In the genomic region with DNA sequence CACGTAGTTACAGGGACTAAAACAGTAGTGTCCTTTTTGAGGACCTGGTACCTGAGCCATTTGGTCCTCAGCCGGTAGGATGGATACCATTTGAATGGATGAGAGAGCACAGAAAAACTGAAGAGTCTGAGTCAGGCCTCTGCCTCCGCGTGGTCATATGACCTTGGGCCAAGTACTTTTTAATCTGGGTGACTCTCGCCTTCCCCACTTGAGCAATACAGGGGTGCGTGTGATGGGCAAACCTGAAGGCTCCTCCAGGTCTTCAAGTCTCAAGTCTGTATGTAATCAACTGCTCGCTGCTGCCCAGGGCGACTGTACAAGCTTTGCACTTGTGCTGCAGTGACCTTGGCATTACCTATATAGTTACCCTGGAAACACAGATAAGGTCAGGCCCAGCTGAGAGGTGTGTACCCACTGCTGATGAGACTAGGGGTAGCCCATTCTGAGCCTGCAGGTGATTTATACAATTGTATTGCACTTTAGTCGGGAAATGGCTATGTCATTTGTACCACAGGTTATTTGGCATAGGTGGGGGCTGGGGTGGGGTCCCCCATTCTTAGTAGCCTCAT, we compare ENCODE assay signal across 10 mouse cellular contexts.
DNase-seq lines count a peak whose midpoint lies in the region; ATAC-seq and TF ChIP-seq lines count a peak whose summit lies in the region.
"Had no signal": no experiment of that assay in that cellular context is flagged by ENCODE, and none has a peak within 500 bp of the region (broad histone marks: within the 10 kb centered on the region; RNA-seq: fewer than 3 reads in every experiment).

No protein-coding gene starts in this region.

- no peak overlapping the region for H3K4me2 ChIP-seq in heart, embryonic 12.5 days
- H3K4me2 ChIP-seq in neural tube, embryonic 13.5 days: no peak overlapping the region
- no peak overlapping the region for H3K4me2 ChIP-seq in intestine, embryonic 16.5 days (ENCODE audit: low read depth, low read length)
- H3K4me2 ChIP-seq in stomach, postnatal 0 days (replicated peaks; ENCODE audit: low read depth): no peak overlapping the region

- peaks cover 16% of the 10 kb centered on the region for H3K4me1 ChIP-seq in heart, embryonic 12.5 days (replicated peaks)
- peaks cover 24% of the 10 kb centered on the region for H3K4me1 ChIP-seq in neural tube, embryonic 13.5 days (replicated peaks)
- H3K4me1 ChIP-seq in intestine, embryonic 16.5 days (ENCODE audit: control insufficient read depth, insufficient read depth, low read length): no peaks in the 10 kb centered on the region
- no peaks in the 10 kb centered on the region for H3K4me1 ChIP-seq in stomach, postnatal 0 days (replicated peaks; ENCODE audit: control insufficient read depth, insufficient read depth)

- H3K4me3 ChIP-seq in heart, embryonic 12.5 days: no peak overlapping the region
- no peak overlapping the region for H3K4me3 ChIP-seq in neural tube, embryonic 13.5 days
- H3K4me3 ChIP-seq in intestine, embryonic 16.5 days (ENCODE audit: low read length): no peak overlapping the region
- H3K4me3 ChIP-seq in stomach, postnatal 0 days (ENCODE audit: low read depth, low read length): no peak overlapping the region

- H3K9ac ChIP-seq in heart, embryonic 12.5 days: no peak overlapping the region
- peak overlapping the region; percentile 22; the same call in 1 of the 2 replicates for H3K9ac ChIP-seq in neural tube, embryonic 13.5 days
- H3K9ac ChIP-seq in intestine, embryonic 16.5 days (ENCODE audit: low read depth, low read length): no peak overlapping the region
- H3K9ac ChIP-seq in stomach, postnatal 0 days (ENCODE audit: low read length): no peak overlapping the region
- H3K9ac ChIP-seq: liver, embryonic 14.5 days had no signal

- 61% methylated on average over 9 of the region's 9 CpGs for WGBS in heart, embryonic 12.5 days
- WGBS in neural tube, embryonic 13.5 days: 92% methylated on average over 9 of the region's 9 CpGs
- 74% methylated on average over 9 of the region's 9 CpGs for WGBS in intestine, embryonic 16.5 days
- 71% methylated on average over 9 of the region's 9 CpGs for WGBS in stomach, postnatal 0 days

- no peaks in the 10 kb centered on the region for H3K27me3 ChIP-seq in heart, embryonic 12.5 days (replicated peaks)
- no peaks in the 10 kb centered on the region for H3K27me3 ChIP-seq in neural tube, embryonic 13.5 days
- no peaks in the 10 kb centered on the region for H3K27me3 ChIP-seq in intestine, embryonic 16.5 days (replicated peaks; ENCODE audit: control insufficient read depth, insufficient read depth, low read length)
- H3K27me3 ChIP-seq in stomach, postnatal 0 days (ENCODE audit: control insufficient read depth, insufficient read depth, low read length): no peaks in the 10 kb centered on the region

- H3K9me3 ChIP-seq in heart, embryonic 12.5 days (replicated peaks): no peaks in the 10 kb centered on the region
- H3K9me3 ChIP-seq in neural tube, embryonic 13.5 days: no peaks in the 10 kb centered on the region
- no peaks in the 10 kb centered on the region for H3K9me3 ChIP-seq in intestine, embryonic 16.5 days (ENCODE audit: control insufficient read depth, low read length)
- H3K9me3 ChIP-seq in stomach, postnatal 0 days (ENCODE audit: control insufficient read depth, low read length): no peaks in the 10 kb centered on the region

- TF ChIP-seq EP300 in stomach, postnatal 0 days (optimal IDR thresholded peaks at IDR 0.05): no peak

- no peak for TF ChIP-seq CTCF in stomach, postnatal 0 days (IDR thresholded peaks at IDR 0.05; ENCODE audit: low read depth)

- 0 out of 2 replicates have a peak, but pooled peaks have one; percentile 13 for ATAC-seq in heart, embryonic 12.5 days (ENCODE audit: insufficient number of reproducible peaks, low FRiP score)
- ATAC-seq in neural tube, embryonic 13.5 days (ENCODE audit: low read depth): peak; percentile 44; the same call in 1 of the 2 replicates
- ATAC-seq in intestine, embryonic 16.5 days: peak; percentile 43
- ATAC-seq in stomach, postnatal 0 days (ENCODE audit: low FRiP score, low TSS enrichment): peak; percentile 66

- H3K36me3 ChIP-seq in heart, embryonic 12.5 days: no peaks in the 10 kb centered on the region
- peaks cover 4% of the 10 kb centered on the region for H3K36me3 ChIP-seq in neural tube, embryonic 13.5 days
- no peaks in the 10 kb centered on the region for H3K36me3 ChIP-seq in intestine, embryonic 16.5 days (ENCODE audit: control insufficient read depth, insufficient read depth, low read length)
- H3K36me3 ChIP-seq in stomach, postnatal 0 days (ENCODE audit: control insufficient read depth, insufficient read depth, low read length): no peaks in the 10 kb centered on the region

- no peak for DNase-seq in heart, adult 18-20 months
- no peak for DNase-seq in neural tube, embryonic 10.5 days (ENCODE audit: extremely low spot score, low spot score)
- DNase-seq in stomach, postnatal 0 days (ENCODE audit: low spot score): peak; percentile 44
- no peak for DNase-seq in spleen, adult 18-20 months
- DNase-seq in cerebellum, adult 8-10 months: no peak
- DNase-seq: cerebellum, adult 11-12 months had no signal

- H3K27ac ChIP-seq in heart, embryonic 12.5 days (ENCODE audit: poor library complexity, severe bottlenecking): no peak overlapping the region
- H3K27ac ChIP-seq in neural tube, embryonic 13.5 days (replicated peaks): peak overlapping the region; percentile 49; the same call in 1 of the 2 replicates
- no peak overlapping the region for H3K27ac ChIP-seq in intestine, embryonic 16.5 days (ENCODE audit: low read length)
- H3K27ac ChIP-seq in stomach, postnatal 0 days (replicated peaks): no peak overlapping the region
- H3K27ac ChIP-seq: liver, embryonic 14.5 days had no signal

Comparison
In these comparisons a context has a peak if more than half of its experiments do, and no peak if none do; other contexts are left out.
1. ATAC-seq: peak in every context shown above with its lines; median percentile 66 in stomach, postnatal 0 days; 44 in neural tube, embryonic 13.5 days; 43 in intestine, embryonic 16.5 days; 13 in heart, embryonic 12.5 days.